Mouse (Mus musculus) forebrain, embryonic 15.5 days (tissue): ENCODE measurements around the gene Itih1. TPM values are rescaled to one million over a fixed set of nuclear protein-coding genes. Genes with fewer than 3 reads are reported as not detected.
A peak's percentile ranks its signal among the peaks of the same experiment; 100 is the strongest.

Experiments used
- ATAC-seq: fragments of 200-750 bp; cut with Nextera tagmentation; replicated peaks from 2 replicates; pipeline ENCODE4 v1.8.0; 2017; ENCODE audit warnings: mild to moderate bottlenecking, moderate TSS enrichment, moderate library complexity
- H3K27ac ChIP-seq: fragments of 300-500 bp; sonication (generic); replicated peaks from 2 replicates; pipeline ENCODE4 v1.5.1; 2015; ENCODE audit warnings: mild to moderate bottlenecking, inconsistent platforms
- H3K27me3 ChIP-seq: fragments of 300-500 bp; sonication (generic); 2 replicates; pipeline ENCODE4 v1.6.1; 2015; ENCODE audit warnings: inconsistent platforms
- H3K36me3 ChIP-seq: fragments of 300-500 bp; sonication (generic); 2 replicates; pipeline ENCODE4 v1.6.1; 2015; ENCODE audit warnings: mild to moderate bottlenecking, inconsistent platforms
- H3K4me1 ChIP-seq: fragments of 300-500 bp; sonication (generic); 2 replicates; pipeline ENCODE4 v1.6.1; 2015; ENCODE audit warnings: inconsistent platforms
- H3K4me2 ChIP-seq: fragments of 300-500 bp; sonication (generic); replicated peaks from 2 replicates; pipeline ENCODE4 v1.6.1; 2015; ENCODE audit warnings: mild to moderate bottlenecking, inconsistent platforms
- H3K4me3 ChIP-seq: fragments of 300-500 bp; sonication (generic); 2 replicates; pipeline ENCODE4 v1.5.1; 2015; ENCODE audit warnings: mild to moderate bottlenecking, inconsistent platforms
- H3K9ac ChIP-seq: fragments of 300-500 bp; sonication (generic); replicated peaks from 2 replicates; pipeline ENCODE4 v1.6.1; 2015; ENCODE audit warnings: mild to moderate bottlenecking, inconsistent platforms
- H3K9me3 ChIP-seq: fragments of 300-500 bp; sonication (generic); 2 replicates; pipeline ENCODE4 v1.6.1; 2016; ENCODE audit warnings: inconsistent platforms
- WGBS: fragments of 180-500 bp; shearing (Covaris S2); methylation state at CpG from one replicate; pipeline ENCODE4 v1.1.7; 2015; ENCODE audit warnings: mixed read lengths; 5-methylcytosine and 5-hydroxymethylcytosine counted together
- polyA plus RNA-seq: library from polyadenylated mRNA; unstranded; fragments of >200 nt; fragmentation: Nextera tagmentation; extraction: Ambion mirVana; gene quantifications from 2 replicates; pipeline ENCODE4 v1.2.1, GENCODE M21; 2015

Itih1 gene
- polyA plus RNA-seq, 1 experiment from 2014 or later: not detected

GRCm38 (mm10) chr14:30930386-30930785 is 12.7 kb downstream of the Itih1 start:
- Histone ChIP-seq H3K4me1 (no peaks in the 10 kb centered on the region), H3K36me3 (no peaks in the 10 kb centered on the region), H3K9ac (no peak overlapping the region), H3K4me3 (no peak overlapping the region), H3K27ac (no peak overlapping the region), H3K4me2 (no peak overlapping the region), H3K27me3 (no peaks in the 10 kb centered on the region), H3K9me3 (no peaks in the 10 kb centered on the region)
- no peak for ATAC-seq
- WGBS: 87% methylated on average over 4 of the region's 4 CpGs

DNA sequence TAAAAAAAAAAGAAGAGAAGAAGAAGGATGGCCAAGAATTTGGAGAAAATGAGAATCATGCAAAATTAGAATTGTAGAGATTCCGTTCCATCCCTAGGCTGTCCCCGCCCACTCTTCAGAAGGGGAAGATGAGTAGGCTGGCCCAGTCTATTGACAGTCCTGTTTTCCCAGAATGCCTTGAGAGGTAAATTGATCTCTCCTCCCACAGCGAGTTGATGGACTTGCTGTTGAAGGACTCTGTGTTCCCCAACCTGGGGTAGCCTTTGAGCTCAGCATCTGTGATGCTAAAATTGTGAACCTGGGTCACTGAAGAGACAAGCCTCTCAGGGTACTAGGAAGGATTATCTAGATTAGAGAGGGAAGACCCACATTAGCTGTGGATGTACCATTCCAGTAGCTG is 17.6 kb downstream of the Itih1 start:
- H3K36me3 ChIP-seq: no peaks in the 10 kb centered on the region
- H3K4me1 ChIP-seq: peaks cover 10% of the 10 kb centered on the region
- no peaks in the 10 kb centered on the region for H3K9me3 ChIP-seq
- H3K4me2 ChIP-seq: no peak overlapping the region
- H3K9ac ChIP-seq: no peak overlapping the region
- H3K27ac ChIP-seq: no peak overlapping the region
- H3K27me3 ChIP-seq: no peaks in the 10 kb centered on the region
- 86% methylated on average over 3 of the region's 3 CpGs for WGBS
- ATAC-seq: no peak
- H3K4me3 ChIP-seq: no peak overlapping the region

DNA sequence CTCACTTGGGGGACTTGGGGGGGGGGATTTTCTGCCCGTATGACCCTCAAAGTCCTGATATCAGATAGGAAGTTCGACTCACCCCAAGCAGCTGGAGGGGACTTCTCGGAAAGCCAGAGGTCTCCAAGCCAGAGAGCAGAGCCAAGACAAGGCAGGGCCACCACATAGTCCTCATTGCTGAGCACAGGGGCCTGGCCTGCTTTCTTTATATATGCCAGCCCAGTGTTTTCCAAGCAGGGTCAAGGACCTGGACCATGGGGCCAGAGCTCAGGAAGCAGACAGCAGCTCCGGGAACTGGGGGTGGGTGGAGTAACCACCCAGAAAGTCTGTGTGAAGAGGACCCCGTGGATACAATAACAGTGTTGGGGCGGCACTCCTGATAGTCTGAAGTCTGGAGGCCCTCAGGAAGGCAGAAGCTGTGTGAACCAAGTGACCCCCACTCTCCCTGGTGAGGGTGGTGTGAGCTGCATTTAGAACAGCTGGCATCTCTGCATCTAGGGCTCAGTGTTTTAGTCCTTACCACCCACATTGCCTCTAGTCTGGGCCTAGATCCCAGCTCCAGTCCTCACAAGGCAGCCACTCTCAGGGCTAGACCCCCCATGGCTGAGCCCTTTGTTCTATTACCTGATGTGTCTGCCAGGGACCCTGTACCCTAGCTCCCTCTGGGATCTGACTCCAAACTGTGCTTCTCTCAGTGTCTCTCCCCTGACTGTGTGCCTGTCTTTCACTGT is 19.5 kb downstream of the Itih1 start, which contains the start of gene Itih3:
Itih3 (minus strand) TSS at position 386 of the 731 bp plus-strand sequence.
- H3K4me2 ChIP-seq: no peak within 1 kb of the TSS
- peaks cover 10% of the 10 kb centered on the region for H3K4me1 ChIP-seq
- H3K27me3 ChIP-seq: no peaks in the 10 kb centered on the region
- H3K9me3 ChIP-seq: no peaks in the 10 kb centered on the region
- no peak within 1 kb of the TSS for H3K27ac ChIP-seq
- H3K9ac ChIP-seq: no peak within 1 kb of the TSS
- H3K36me3 ChIP-seq: no peaks in the 10 kb centered on the region
- no peak for ATAC-seq
- no peak within 1 kb of the TSS for H3K4me3 ChIP-seq
- WGBS: 71% methylated on average over 6 of the region's 6 CpGs

GRCm38 (mm10) chr14:30922053-30922670 is 20.9 kb downstream of the Itih1 start:
- WGBS: 41% methylated on average over 8 of the region's 8 CpGs
- ATAC-seq: peak; percentile 76
- no peak overlapping the region for H3K4me3 ChIP-seq

DNA sequence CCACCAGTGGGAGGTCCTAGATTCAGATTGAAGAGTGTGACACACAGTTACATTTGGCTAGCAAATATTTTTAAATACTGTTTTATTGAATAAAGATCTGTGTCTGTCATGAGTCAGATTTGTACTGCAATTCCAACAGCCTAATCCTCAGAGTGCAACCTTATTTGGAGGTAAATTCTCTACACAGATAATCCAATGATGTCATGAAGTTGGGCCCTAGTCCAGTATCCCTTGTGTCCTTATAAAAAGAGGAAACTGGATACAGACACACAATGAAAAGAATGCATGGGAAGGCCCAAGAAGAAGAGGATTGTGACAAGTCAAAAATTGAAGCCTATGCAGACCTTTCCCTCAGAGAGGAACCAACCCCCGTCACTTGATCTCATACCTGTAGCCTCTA is 26.6 kb downstream of the Itih1 start:
- Histone ChIP-seq H3K4me1 (no peaks in the 10 kb centered on the region), H3K4me2 (no peak overlapping the region), H3K4me3 (no peak overlapping the region), H3K27ac (no peak overlapping the region), H3K9me3 (no peaks in the 10 kb centered on the region), H3K27me3 (no peaks in the 10 kb centered on the region), H3K36me3 (no peaks in the 10 kb centered on the region), H3K9ac (no peak overlapping the region)
- ATAC-seq: no peak
- 83% methylated on average over 1 of the region's 1 CpGs for WGBS

More at GRCm38 (mm10) chr14:30922053-30922670, 20.9 kb downstream of the Itih1 start:
- peaks cover 10% of the 10 kb centered on the region for H3K4me1 ChIP-seq
- H3K27me3 ChIP-seq: no peaks in the 10 kb centered on the region
- no peak overlapping the region for H3K27ac ChIP-seq
- H3K36me3 ChIP-seq: no peaks in the 10 kb centered on the region
- H3K9me3 ChIP-seq: no peaks in the 10 kb centered on the region
- H3K9ac ChIP-seq: no peak overlapping the region
- H3K4me2 ChIP-seq: no peak overlapping the region

- 72% methylated on average over 5 of the region's 5 CpGs for WGBS
- Histone ChIP-seq H3K4me3 (no peak overlapping the region), H3K9ac (no peak overlapping the region), H3K27me3 (no peaks in the 10 kb centered on the region), H3K36me3 (no peaks in the 10 kb centered on the region), H3K9me3 (no peaks in the 10 kb centered on the region), H3K4me2 (no peak overlapping the region), H3K4me1 (no peaks in the 10 kb centered on the region), H3K27ac (no peak overlapping the region)
- no peak for ATAC-seq
These were observed 29.7 kb downstream of the Itih1 start for GRCm38 (mm10) chr14:30913404-30913803.

DNA sequence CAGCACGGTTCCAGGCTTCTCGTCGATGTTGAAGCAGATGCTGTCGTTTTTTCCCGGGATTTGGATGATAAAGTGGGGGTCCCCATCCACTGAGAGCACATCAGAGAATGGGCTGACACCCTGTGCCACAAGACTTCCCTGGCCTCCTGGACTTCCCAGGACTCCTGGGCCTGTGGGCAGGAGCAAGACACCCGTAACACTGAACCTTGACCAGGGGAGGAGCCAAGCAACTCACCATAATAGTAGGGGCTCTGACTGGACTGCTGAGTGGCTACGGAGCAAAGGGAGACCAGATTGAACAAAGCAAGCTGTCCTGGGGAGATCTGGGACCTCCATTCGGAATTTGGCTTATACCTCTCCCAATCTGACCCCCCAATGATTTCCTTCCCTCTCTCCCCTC is 30.4 kb downstream of the Itih1 start:
- Histone ChIP-seq H3K27me3 (no peaks in the 10 kb centered on the region), H3K9ac (no peak overlapping the region), H3K27ac (no peak overlapping the region), H3K9me3 (no peaks in the 10 kb centered on the region), H3K36me3 (no peaks in the 10 kb centered on the region), H3K4me3 (no peak overlapping the region), H3K4me1 (no peaks in the 10 kb centered on the region), H3K4me2 (no peak overlapping the region)
- WGBS: 84% methylated on average over 8 of the region's 8 CpGs
- ATAC-seq: no peak

DNA sequence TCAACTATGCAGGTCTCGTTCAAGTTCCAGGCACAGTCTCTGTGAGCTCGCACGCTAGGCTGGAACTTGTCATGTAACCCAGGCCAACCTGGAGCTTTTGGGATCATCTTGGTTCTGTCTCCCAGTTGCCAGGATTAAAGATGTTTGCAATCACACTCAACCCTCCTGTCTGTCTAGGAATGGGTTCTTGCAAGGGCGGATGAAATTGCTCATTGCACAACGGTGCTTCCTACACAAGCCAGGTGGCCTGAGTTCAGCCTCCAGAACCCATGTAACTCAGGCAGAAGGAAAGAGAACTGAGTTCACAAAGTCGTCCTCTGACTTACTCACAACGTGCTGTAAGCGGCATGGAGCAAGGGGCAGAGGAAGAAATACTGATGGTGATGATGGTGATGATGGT is 31.9 kb downstream of the Itih1 start:
- 90% methylated on average over 8 of the region's 8 CpGs for WGBS
- ATAC-seq: no peak
- Histone ChIP-seq H3K9me3 (no peaks in the 10 kb centered on the region), H3K36me3 (no peaks in the 10 kb centered on the region), H3K27me3 (no peaks in the 10 kb centered on the region), H3K4me3 (no peak overlapping the region), H3K4me2 (no peak overlapping the region), H3K9ac (no peak overlapping the region), H3K27ac (no peak overlapping the region), H3K4me1 (no peaks in the 10 kb centered on the region)

GRCm38 (mm10) chr14:30907814-30908265 is 35.2 kb downstream of the Itih1 start:
- Histone ChIP-seq H3K27ac (no peak overlapping the region), H3K4me2 (no peak overlapping the region), H3K9me3 (no peaks in the 10 kb centered on the region), H3K36me3 (no peaks in the 10 kb centered on the region), H3K4me1 (no peaks in the 10 kb centered on the region), H3K27me3 (no peaks in the 10 kb centered on the region), H3K9ac (no peak overlapping the region), H3K4me3 (no peak overlapping the region)
- no peak for ATAC-seq
- 80% methylated on average over 3 of the region's 3 CpGs for WGBS

DNA sequence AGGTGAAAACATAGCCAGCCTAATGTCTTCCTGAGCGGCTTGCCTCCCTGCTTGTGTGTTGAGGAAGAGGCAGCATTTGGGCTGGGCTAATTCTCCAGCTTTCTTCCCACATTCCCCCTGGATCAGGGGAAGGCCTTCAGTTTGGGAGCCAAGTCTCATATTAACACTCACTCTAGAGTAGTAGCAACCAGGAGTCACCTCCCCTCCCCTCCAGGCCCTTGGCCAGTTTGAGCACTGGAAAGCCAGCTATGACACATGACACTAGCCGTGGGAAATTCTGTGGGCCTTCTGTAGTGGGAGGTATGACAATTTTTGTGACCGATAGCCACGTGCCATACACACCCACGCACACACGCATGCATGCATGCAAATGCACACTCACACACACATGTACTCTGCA is 37.1 kb downstream of the Itih1 start:
- whole genome bisulfite sequencing: 91% methylated on average over 6 of the region's 6 CpGs
- no peaks in the 10 kb centered on the region for H3K27me3 ChIP-seq
- no peak overlapping the region for H3K27ac ChIP-seq
- H3K4me2 ChIP-seq: no peak overlapping the region
- H3K9me3 ChIP-seq: no peaks in the 10 kb centered on the region
- no peaks in the 10 kb centered on the region for H3K4me1 ChIP-seq
- ATAC-seq: no peak
- H3K9ac ChIP-seq: no peak overlapping the region
- no peak overlapping the region for H3K4me3 ChIP-seq
- no peaks in the 10 kb centered on the region for H3K36me3 ChIP-seq

GRCm38 (mm10) chr14:30904307-30904706 is 38.8 kb downstream of the Itih1 start:
- ATAC-seq: no peak
- Histone ChIP-seq H3K27me3 (no peaks in the 10 kb centered on the region), H3K36me3 (no peaks in the 10 kb centered on the region), H3K9me3 (no peaks in the 10 kb centered on the region), H3K4me2 (no peak overlapping the region), H3K9ac (no peak overlapping the region), H3K4me1 (no peaks in the 10 kb centered on the region), H3K27ac (no peak overlapping the region), H3K4me3 (no peak overlapping the region)
- WGBS: 88% methylated on average over 8 of the region's 8 CpGs

DNA sequence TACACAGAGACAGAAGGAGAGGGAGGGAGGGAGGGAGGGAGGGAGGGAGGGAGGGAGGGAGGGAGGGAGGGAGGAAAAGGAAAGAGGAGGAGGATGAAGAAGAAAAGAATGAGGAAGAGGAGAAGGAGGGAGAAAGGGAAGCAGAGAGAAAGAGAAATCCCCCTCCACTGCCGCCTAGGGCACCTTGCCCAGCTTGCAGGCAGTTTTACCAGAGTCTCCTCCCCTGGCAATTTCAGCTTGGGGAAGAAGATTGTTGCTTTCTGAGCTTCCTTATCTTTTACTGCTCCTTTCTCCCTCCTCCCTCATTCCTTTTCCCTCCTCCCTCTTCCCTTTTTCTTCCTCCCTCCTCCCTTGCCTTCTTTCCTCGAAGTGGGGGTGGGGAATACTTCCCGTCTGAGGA is 40.1 kb downstream of the Itih1 start:
- no peak overlapping the region for H3K27ac ChIP-seq
- no peak overlapping the region for H3K9ac ChIP-seq
- no peaks in the 10 kb centered on the region for H3K9me3 ChIP-seq
- no peak overlapping the region for H3K4me2 ChIP-seq
- WGBS: 82% methylated on average over 3 of the region's 3 CpGs
- no peaks in the 10 kb centered on the region for H3K36me3 ChIP-seq
- no peak overlapping the region for H3K4me3 ChIP-seq
- H3K4me1 ChIP-seq: no peaks in the 10 kb centered on the region
- H3K27me3 ChIP-seq: no peaks in the 10 kb centered on the region
- ATAC-seq: no peak
